Mouse (Mus musculus): ENCODE data around the gene Tigd2.

GRCm38 (mm10) chr6:59195849-59196635, 12.6 kb upstream of the Tigd2 start:
- TF ChIP-seq CTCF (IDR thresholded peaks at IDR 0.05; ENCODE audit: insufficient read depth, low read depth, low read length) = no peak
- TF ChIP-seq POLR2A (IDR thresholded peaks at IDR 0.05; ENCODE audit: insufficient read depth, low read depth, low read length) = no peak

Data from olfactory bulb, adult 2 months (tissue).